ENCODE assay signal across 11 mouse cellular contexts in genomic region chr5:113461998-113462625, GRCm38 (mm10). TPM values are rescaled to one million over a fixed set of nuclear protein-coding genes. Genes with fewer than 3 reads are reported as not detected.
DNase-seq lines count a peak whose midpoint lies in the region; ATAC-seq and TF ChIP-seq lines count a peak whose summit lies in the region.
"Had no signal": no experiment of that assay in that cellular context is flagged by ENCODE, and none has a peak within 500 bp of the region (broad histone marks: within the 10 kb centered on the region; RNA-seq: fewer than 3 reads in every experiment).

No protein-coding gene starts in this region.

- no peak overlapping the region; the same call in 1 of the 2 replicates for H3K9ac ChIP-seq in neural tube, embryonic 11.5 days (ENCODE audit: low read length)
- H3K9ac ChIP-seq in hindbrain, embryonic 11.5 days (ENCODE audit: low read depth, low read length), result peak overlapping the region; percentile 8; the same call in 1 of the 2 replicates
- H3K9ac ChIP-seq in midbrain, postnatal 0 days (replicated peaks; ENCODE audit: low read length, poor library complexity, severe bottlenecking), result peak overlapping the region; percentile 19; the same call in 1 of the 2 replicates
- H3K9ac ChIP-seq: liver, embryonic 14.5 days had no signal

- no peak overlapping the region for H3K27ac ChIP-seq in neural tube, embryonic 11.5 days (ENCODE audit: low read depth, low read length)
- H3K27ac ChIP-seq in hindbrain, embryonic 11.5 days (ENCODE audit: low read depth, low read length), result no peak overlapping the region
- H3K27ac ChIP-seq in midbrain, postnatal 0 days (ENCODE audit: low read depth, low read length), result peak overlapping the region; percentile 65
- H3K27ac ChIP-seq: liver, embryonic 14.5 days had no signal

- DNase-seq in neural tube, embryonic 11.5 days (ENCODE audit: low spot score), result no peak
- DNase-seq in neural tube, embryonic 10.5 days (ENCODE audit: extremely low spot score, low spot score), result no peak
- peak; percentile 46 to 50 for DNase-seq in cerebellum, postnatal 36 days
- peak; percentile 39 for DNase-seq in hindbrain, embryonic 11.5 days (ENCODE audit: low spot score)
- peak; percentile 45 for DNase-seq in midbrain, postnatal 0 days (ENCODE audit: low spot score)
- DNase-seq in natural killer cell, adult 2 months (ENCODE audit: low spot score in 2 of 2), result no peak
- DNase-seq: thymus, postnatal 14 days had no signal

- 29% methylated on average over 21 of the region's 21 CpGs for WGBS in neural tube, embryonic 11.5 days
- 26% methylated on average over 21 of the region's 21 CpGs for WGBS in hindbrain, embryonic 11.5 days
- WGBS in midbrain, postnatal 0 days, result 15% methylated on average over 21 of the region's 21 CpGs

- peak overlapping the region; percentile 26 for H3K4me2 ChIP-seq in neural tube, embryonic 11.5 days (ENCODE audit: low read depth)
- H3K4me2 ChIP-seq in hindbrain, embryonic 11.5 days (replicated peaks; ENCODE audit: low read depth, low read length), result peak overlapping the region; percentile 36
- peak overlapping the region; percentile 39 for H3K4me2 ChIP-seq in midbrain, postnatal 0 days (ENCODE audit: low read depth, low read length, poor library complexity, severe bottlenecking)

- no peaks in the 10 kb centered on the region for H3K9me3 ChIP-seq in neural tube, embryonic 11.5 days (ENCODE audit: control insufficient read depth, low read length)
- no peaks in the 10 kb centered on the region for H3K9me3 ChIP-seq in hindbrain, embryonic 11.5 days (ENCODE audit: control insufficient read depth, low read length)
- no peaks in the 10 kb centered on the region for H3K9me3 ChIP-seq in midbrain, postnatal 0 days (ENCODE audit: low read length)

- H3K27me3 ChIP-seq in neural tube, embryonic 11.5 days (ENCODE audit: control insufficient read depth, insufficient read depth, low read length), result no peaks in the 10 kb centered on the region
- H3K27me3 ChIP-seq in hindbrain, embryonic 11.5 days (ENCODE audit: control insufficient read depth, insufficient read depth, low read length), result peaks cover 4% of the 10 kb centered on the region
- no peaks in the 10 kb centered on the region for H3K27me3 ChIP-seq in midbrain, postnatal 0 days (ENCODE audit: insufficient read depth, low read length)

- H3K4me1 ChIP-seq in neural tube, embryonic 11.5 days (ENCODE audit: control insufficient read depth, insufficient read depth, low read length), result peaks cover 15% of the 10 kb centered on the region
- H3K4me1 ChIP-seq in hindbrain, embryonic 11.5 days (replicated peaks; ENCODE audit: control insufficient read depth, insufficient read depth, low read length), result peaks cover 8% of the 10 kb centered on the region
- H3K4me1 ChIP-seq in midbrain, postnatal 0 days (ENCODE audit: insufficient read depth, low read length), result peaks cover 22% of the 10 kb centered on the region

- no peaks in the 10 kb centered on the region for H3K36me3 ChIP-seq in neural tube, embryonic 11.5 days (ENCODE audit: control insufficient read depth, insufficient read depth, low read length)
- no peaks in the 10 kb centered on the region for H3K36me3 ChIP-seq in hindbrain, embryonic 11.5 days (ENCODE audit: control insufficient read depth, insufficient read depth, low read length)
- no peaks in the 10 kb centered on the region for H3K36me3 ChIP-seq in midbrain, postnatal 0 days (ENCODE audit: insufficient read depth, low read length)

- H3K4me3 ChIP-seq in neural tube, embryonic 11.5 days (ENCODE audit: low read depth, low read length), result no peak overlapping the region
- peak overlapping the region; percentile 12; the same call in 1 of the 2 replicates for H3K4me3 ChIP-seq in hindbrain, embryonic 11.5 days (ENCODE audit: low read depth, low read length)
- H3K4me3 ChIP-seq in midbrain, postnatal 0 days (ENCODE audit: low read depth, low read length), result 0 out of 2 replicates have a peak overlapping the region, but pooled peaks have one; percentile 5
- H3K4me3 ChIP-seq: erythroblast, embryonic 14.5 days had no signal

- no peak for TF ChIP-seq CTCF in midbrain, postnatal 0 days (IDR thresholded peaks at IDR 0.05)

- ATAC-seq in neural tube, embryonic 11.5 days (ENCODE audit: insufficient read depth, low FRiP score, low TSS enrichment), result no peak
- ATAC-seq in hindbrain, embryonic 11.5 days (ENCODE audit: low FRiP score), result no peak
- no peak for ATAC-seq in midbrain, postnatal 0 days (ENCODE audit: low FRiP score)
- no peak; the same call in 1 of the 2 replicates for ATAC-seq in frontal cortex, adult (ENCODE audit: low TSS enrichment)
- ATAC-seq in erythroblast, adult 5-6 weeks (replicated peaks; ENCODE audit: low FRiP score, poor library complexity, severe bottlenecking), result no peak

RNA-seq across cellular contexts. Expression of gene Wscd2, which starts 28.0 kb away (rescaled TPM):
- 10.2 and 11.3 TPM in 2 replicates for polyA plus RNA-seq in neural tube, embryonic 11.5 days (2014; fragmentation: Nextera tagmentation; extraction: Ambion mirVana)
- polyA plus RNA-seq in hindbrain, embryonic 11.5 days (2014; fragmentation: Nextera tagmentation; extraction: Ambion mirVana), result 7.7 and 8.5 TPM in 2 replicates
- 26.4 and 28.8 TPM in 2 replicates for total RNA-seq in midbrain, postnatal 0 days (2014; rRNA removed)
- 11.7 and 13.2 TPM in 2 replicates for polyA plus RNA-seq in midbrain, postnatal 0 days (2015; fragmentation: Nextera tagmentation; extraction: Ambion mirVana)
- total RNA-seq in erythroblast, adult 5-6 weeks (2015; ENCODE audit: low replicate concordance), result not detected in 2 replicates
- total RNA-seq in erythroblast, adult 5-6 weeks (2017; ENCODE audit: low replicate concordance), result 0.26 TPM in 1 of 2 replicates, not detected in the other
- polyA plus RNA-seq: erythroblast, embryonic 14.5 days had no signal

Comparison
In these comparisons a context has a peak if more than half of its experiments do, and no peak if none do; other contexts are left out.
1. DNase-seq: peak in cerebellum, postnatal 36 days (2 of 2), hindbrain, embryonic 11.5 days (single experiment) and midbrain, postnatal 0 days (single experiment); none in neural tube, embryonic 11.5 days (single experiment), neural tube, embryonic 10.5 days (single experiment) and natural killer cell, adult 2 months (0 of 2).
2. Peak in every context shown above with its lines, with median percentiles within 50 percentile points of each other: H3K4me2 ChIP-seq.